Mouse (Mus musculus) MEL (cell line): ENCODE data around the gene Spry1.

Experiments
- CTCF ChIP-seq, 3 experiments: IDR thresholded peaks in 2 of 3; conservative IDR thresholded peaks in 1 of 3; 2 replicates each; pipeline ENCODE4 v1.5.1; 2011 to 2012; ENCODE audit warnings: low read length in 3 of 3, low read depth in 2 of 3, mild to moderate bottlenecking in 2 of 3, improper control_type of control experiment in 1 of 3, inconsistent platforms in 1 of 3, mixed read lengths in 1 of 3, moderate library complexity in 1 of 3; ENCODE audit not compliant: control insufficient read depth in 1 of 3, insufficient read depth in 1 of 3, poor library complexity in 1 of 3, severe bottlenecking in 1 of 3
- EP300 ChIP-seq, 2 experiments: IDR thresholded peaks; 2 replicates each; pipeline ENCODE4 v1.6.1; 2011; ENCODE audit warnings: improper control_type of control experiment in 2 of 2, low read length in 2 of 2, low read depth in 1 of 2, mild to moderate bottlenecking in 1 of 2
- HCFC1 ChIP-seq: IDR thresholded peaks from 2 replicates; pipeline ENCODE4 v1.6.1; 2012; ENCODE audit warnings: low read depth, mild to moderate bottlenecking, inconsistent platforms, low read length, improper control_type of control experiment, moderate library complexity
- KAT2A ChIP-seq: conservative IDR thresholded peaks from 2 replicates; pipeline ENCODE4 v1.6.1; 2012; ENCODE audit warnings: low read depth, low read length, improper control_type of control experiment, inconsistent platforms
- MAX ChIP-seq: IDR thresholded peaks from 2 replicates; pipeline ENCODE4 v1.6.1; 2011; ENCODE audit warnings: low read length, improper control_type of control experiment
- POLR2A ChIP-seq, 2 experiments: IDR thresholded peaks; 2 replicates each; pipeline ENCODE4 v1.6.1; 2011 to 2012; ENCODE audit warnings: low read length in 2 of 2, mild to moderate bottlenecking in 2 of 2, control low read depth in 1 of 2, improper control_type of control experiment in 1 of 2, low read depth in 1 of 2, moderate library complexity in 1 of 2; ENCODE audit not compliant: control insufficient read depth in 1 of 2, insufficient read depth in 1 of 2, poor library complexity in 1 of 2
- SMC3 ChIP-seq: IDR thresholded peaks from 2 replicates; pipeline ENCODE4 v1.6.1; 2011; ENCODE audit warnings: low read depth, low read length, improper control_type of control experiment
- USF1 ChIP-seq: IDR thresholded peaks from 2 replicates; pipeline ENCODE4 v1.6.1; 2014; ENCODE audit warnings: low read depth, mild to moderate bottlenecking, inconsistent platforms, low read length, improper control_type of control experiment, moderate library complexity

GRCm38 (mm10) chr3:37655933-37656633, 16.3 kb downstream of the Spry1 start:
- no peak for TF ChIP-seq POLR2A (IDR thresholded peaks at IDR 0.05; ENCODE audit: control insufficient read depth in 1 of 2, insufficient read depth in 1 of 2, low read depth in 1 of 2, low read length in 2 of 2, poor library complexity in 1 of 2)
- TF ChIP-seq MAX = no peak
- TF ChIP-seq EP300 (IDR thresholded peaks at IDR 0.05; ENCODE audit: low read depth in 1 of 2, low read length in 2 of 2) = no peak
- TF ChIP-seq HCFC1 = no peak
- no peak for TF ChIP-seq CTCF (IDR thresholded peaks at IDR 0.05 in 2 of 3, conservative IDR thresholded peaks at IDR 0.05 in 1 of 3; ENCODE audit: control insufficient read depth in 1 of 3, insufficient read depth in 1 of 3, low read depth in 2 of 3, low read length in 3 of 3, poor library complexity in 1 of 3, severe bottlenecking in 1 of 3)
- no peak for TF ChIP-seq KAT2A
- TF ChIP-seq SMC3 = no peak
- TF ChIP-seq USF1 = no peak
